Mouse (Mus musculus) G1E (cell line): Measurements from ENCODE around the gene Mllt3. TPM values are rescaled to one million over a fixed set of nuclear protein-coding genes. Genes with fewer than 3 reads are reported as not detected.

ENCODE experiments used
- ATAC-seq: 2 replicates; pipeline ENCODE4 v1.8.0; 2016; ENCODE audit warnings: mild to moderate bottlenecking; ENCODE audit not compliant: insufficient number of reproducible peaks, poor library complexity, low FRiP score, severe bottlenecking; ENCODE audit errors: extremely low read depth
- DNase-seq: peaks from one replicate; pipeline ENCODE4 v3.0.0; 2012; ENCODE audit warnings: low spot score
- H3K27me3 ChIP-seq: 2 replicates; pipeline ENCODE4 v1.6.1; 2012; ENCODE audit warnings: mild to moderate bottlenecking, low read length, inconsistent platforms; ENCODE audit not compliant: insufficient read depth
- H3K36me3 ChIP-seq: replicated peaks from 2 replicates; pipeline ENCODE3; 2012; ENCODE audit warnings: mild to moderate bottlenecking, inconsistent platforms
- H3K4me1 ChIP-seq: 2 replicates; pipeline ENCODE4 v1.6.1; 2012; ENCODE audit warnings: low read depth, low read length, inconsistent platforms, mixed read lengths; ENCODE audit not compliant: insufficient read depth
- H3K4me3 ChIP-seq: 2 replicates; pipeline ENCODE4 v1.5.1; 2012; ENCODE audit warnings: low read depth, mild to moderate bottlenecking, inconsistent platforms, low read length, moderate library complexity, mixed read lengths
- H3K9me3 ChIP-seq: replicated peaks from 2 replicates; pipeline ENCODE4 v1.6.1; 2012; ENCODE audit warnings: inconsistent platforms
- CTCF ChIP-seq: IDR thresholded peaks from 2 replicates; pipeline ENCODE4 v1.5.1; 2012; ENCODE audit warnings: low read depth, low read length, inconsistent platforms, mixed read lengths
- GATA1 ChIP-seq: IDR thresholded peaks from 2 replicates; pipeline ENCODE4 v1.6.1; 2012; ENCODE audit warnings: borderline replicate concordance, low read length, inconsistent platforms, mixed read lengths
- GATA2 ChIP-seq: IDR thresholded peaks from 2 replicates; pipeline ENCODE4 v1.6.1; 2012; ENCODE audit warnings: low read depth, low read length, inconsistent platforms, borderline replicate concordance
- POLR2AphosphoS5 ChIP-seq: IDR thresholded peaks from 2 replicates; pipeline ENCODE4 v1.6.1; 2012; ENCODE audit warnings: low read depth, low read length, inconsistent platforms; ENCODE audit not compliant: insufficient replicate concordance
- TAL1 ChIP-seq: conservative IDR thresholded peaks from 2 replicates; pipeline ENCODE4 v1.6.1; 2012; ENCODE audit warnings: low read depth, low read length, inconsistent platforms, mixed read lengths
- polyA plus RNA-seq: library from polyadenylated mRNA; stranded (reverse); fragments of >175 nt; gene quantifications from 2 replicates; pipeline ENCODE4 v1.2.3, GENCODE M21; 2012
- total RNA-seq, 2 experiments: library from RNA; stranded (forward) in 1 of 2; stranded (reverse) in 1 of 2; fragments of 200-1000 nt in 1 of 2; fragments of >200 nt in 1 of 2; fragmentation: Nextera tagmentation in 1 of 2; gene quantifications; 2 replicates each; pipeline ENCODE4 v1.2.3; 2014 to 2017

Mllt3 gene
- 105 and 123 TPM in 2 replicates for total RNA-seq (2014; fragmentation: Nextera tagmentation)
- 79.6 and 97.8 TPM in 2 replicates for total RNA-seq (2017)
- 10.6 and 12.1 TPM in 2 replicates for polyA plus RNA-seq

GRCm38 (mm10) chr4:88033216-88033653, at the start of gene Mllt3:
Gene Mllt3, minus strand, starts transcription at chr4:88033364.
- ATAC-seq: peak; percentile 76
- TF ChIP-seq TAL1 (no peak), GATA2 (no peak), GATA1 (no peak), POLR2AphosphoS5 (no peak), CTCF (no peak)
- Histone ChIP-seq H3K4me1 (peaks cover 38% of the 10 kb centered on the region), H3K9me3 (no peaks in the 10 kb centered on the region), H3K36me3 (peaks cover 15% of the 10 kb centered on the region), H3K27me3 (no peaks in the 10 kb centered on the region), H3K4me3 (peak within 1 kb of the TSS; percentile 89)
- peak; percentile 97 for DNase-seq

GRCm38 (mm10) chr4:88082381-88082780, 49.2 kb upstream of the Mllt3 start:
- no peak for TF ChIP-seq POLR2AphosphoS5
- TF ChIP-seq GATA2: no peak
- no peak for TF ChIP-seq CTCF
- TF ChIP-seq GATA1: no peak
- no peak for TF ChIP-seq TAL1
- no peak overlapping the region; the same call in 1 of the 2 replicates for H3K4me3 ChIP-seq
- no peaks in the 10 kb centered on the region for H3K9me3 ChIP-seq
- H3K36me3 ChIP-seq: no peaks in the 10 kb centered on the region
- DNase-seq (no peak), ATAC-seq (peak; percentile 45)
- no peaks in the 10 kb centered on the region for H3K27me3 ChIP-seq
- H3K4me1 ChIP-seq: peaks cover 30% of the 10 kb centered on the region

- Histone ChIP-seq H3K36me3 (no peaks in the 10 kb centered on the region), H3K9me3 (no peaks in the 10 kb centered on the region), H3K4me3 (peak overlapping the region; percentile 59), H3K27me3 (no peaks in the 10 kb centered on the region), H3K4me1 (peaks cover 30% of the 10 kb centered on the region)
- DNase-seq: no peak
- ATAC-seq: peak; percentile 41; the same call in 1 of the 2 replicates
- TF ChIP-seq TAL1: no peak
- no peak for TF ChIP-seq GATA2
- no peak for TF ChIP-seq POLR2AphosphoS5
- no peak for TF ChIP-seq CTCF
- no peak for TF ChIP-seq GATA1
Observed at GRCm38 (mm10) chr4:88081885-88082284, 48.7 kb upstream of the Mllt3 start.

GRCm38 (mm10) chr4:88081417-88081816, 48.3 kb upstream of the Mllt3 start:
- DNase-seq (no peak), ATAC-seq (no peak)
- Histone ChIP-seq H3K4me1 (peaks cover 30% of the 10 kb centered on the region), H3K36me3 (no peaks in the 10 kb centered on the region), H3K27me3 (no peaks in the 10 kb centered on the region), H3K4me3 (peak overlapping the region; percentile 59; the same call in 1 of the 2 replicates), H3K9me3 (no peaks in the 10 kb centered on the region)
- TF ChIP-seq TAL1 (no peak), GATA1 (no peak), POLR2AphosphoS5 (no peak), GATA2 (no peak), CTCF (no peak)

GRCm38 (mm10) chr4:88078983-88079382, 45.8 kb upstream of the Mllt3 start:
- TF ChIP-seq CTCF (no peak), TAL1 (no peak), GATA2 (no peak), POLR2AphosphoS5 (no peak), GATA1 (no peak)

GRCm38 (mm10) chr4:88075388-88075787, 42.2 kb upstream of the Mllt3 start:
- ATAC-seq: no peak
- no peak for DNase-seq
- Histone ChIP-seq H3K36me3 (no peaks in the 10 kb centered on the region), H3K9me3 (no peaks in the 10 kb centered on the region), H3K4me1 (peaks cover 18% of the 10 kb centered on the region), H3K27me3 (peaks cover 3% of the 10 kb centered on the region; the same call in 1 of the 2 replicates), H3K4me3 (no peak overlapping the region)
- TF ChIP-seq TAL1 (no peak), GATA1 (no peak), GATA2 (no peak), CTCF (no peak), POLR2AphosphoS5 (no peak)

More at GRCm38 (mm10) chr4:88078983-88079382, 45.8 kb upstream of the Mllt3 start:
- Histone ChIP-seq H3K9me3 (no peaks in the 10 kb centered on the region), H3K4me1 (peaks cover 33% of the 10 kb centered on the region), H3K36me3 (no peaks in the 10 kb centered on the region), H3K27me3 (no peaks in the 10 kb centered on the region), H3K4me3 (no peak overlapping the region)
- DNase-seq: no peak
- no peak for ATAC-seq

- DNase-seq: no peak
- Histone ChIP-seq H3K9me3 (no peaks in the 10 kb centered on the region), H3K4me1 (peaks cover 4% of the 10 kb centered on the region; the same call in 1 of the 2 replicates), H3K27me3 (0 out of 2 replicates have a peak, but pooled peaks cover 3% of the 10 kb centered on the region), H3K36me3 (no peaks in the 10 kb centered on the region), H3K4me3 (no peak overlapping the region)
- ATAC-seq: no peak
- TF ChIP-seq GATA2 (no peak), POLR2AphosphoS5 (no peak), TAL1 (no peak), CTCF (no peak), GATA1 (no peak)
Observed at GRCm38 (mm10) chr4:88046280-88046679, 13.1 kb upstream of the Mllt3 start.
